Comparison of ENCODE assay signal across 34 mouse cellular contexts in genomic region chr12:48616337-48616736, GRCm38 (mm10).
"Had no signal": no experiment of that assay in that cellular context is flagged by ENCODE, and none has a peak within 500 bp of the region (broad histone marks: within the 10 kb centered on the region; RNA-seq: fewer than 3 reads in every experiment).

No protein-coding gene starts in this region.

- ATAC-seq: hindbrain, embryonic 16.5 days; hindbrain, postnatal 0 days; inflammation-experienced regulatory T-cells, adult 6 months; intestine, embryonic 15.5 days; intestine, embryonic 16.5 days; intestine, postnatal 0 days had no signal

- DNase-seq: heart, postnatal 10 days; heart, postnatal 14 days; heart, postnatal 36 days; heart, postnatal 4 days; kidney, adult 11 months; kidney, adult 18-20 months; kidney, adult 2 months; kidney, adult 8-10 months; kidney, adult 9 months; kidney, postnatal 10 days; kidney, postnatal 14 days; kidney, postnatal 25 days; kidney, postnatal 36 days; kidney, postnatal 4 days; layer of hippocampus, adult 9-11 months; layer of hippocampus, postnatal 36 days had no signal

- H3K27ac ChIP-seq: heart, embryonic 13.5 days; heart, embryonic 15.5 days; hindbrain, embryonic 10.5 days; hindbrain, embryonic 12.5 days; hindbrain, embryonic 13.5 days; hindbrain, embryonic 14.5 days; hindbrain, embryonic 15.5 days; hindbrain, postnatal 0 days; intestine, embryonic 15.5 days; kidney, embryonic 15.5 days; kidney, postnatal 0 days; layer of hippocampus, adult 2 months; left cerebral cortex, adult 2 months had no signal

- H3K4me2 ChIP-seq: heart, embryonic 12.5 days; heart, embryonic 13.5 days; heart, embryonic 15.5 days; hindbrain, embryonic 12.5 days; hindbrain, embryonic 13.5 days; hindbrain, embryonic 14.5 days; hindbrain, embryonic 15.5 days; intestine, embryonic 15.5 days; kidney, embryonic 15.5 days had no signal

- H3K4me1 ChIP-seq: heart, embryonic 12.5 days; heart, embryonic 13.5 days; heart, embryonic 15.5 days; hindbrain, embryonic 10.5 days; hindbrain, embryonic 12.5 days; hindbrain, embryonic 13.5 days; hindbrain, embryonic 15.5 days; intestine, embryonic 15.5 days; kidney, embryonic 15.5 days had no signal

- H3K36me3 ChIP-seq: heart, embryonic 12.5 days; heart, embryonic 13.5 days; heart, embryonic 15.5 days; hindbrain, embryonic 10.5 days; hindbrain, embryonic 12.5 days; hindbrain, embryonic 13.5 days; hindbrain, embryonic 15.5 days; intestine, embryonic 15.5 days; kidney, embryonic 15.5 days had no signal

- H3K4me3 ChIP-seq: heart, embryonic 12.5 days; heart, embryonic 13.5 days; heart, embryonic 15.5 days; hindbrain, embryonic 10.5 days; hindbrain, embryonic 12.5 days; hindbrain, embryonic 13.5 days; hindbrain, embryonic 15.5 days; intestine, embryonic 15.5 days; kidney, embryonic 15.5 days; layer of hippocampus, adult 2 months; left cerebral cortex, adult 2 months had no signal

- H3K27me3 ChIP-seq: heart, embryonic 12.5 days; heart, embryonic 13.5 days; heart, embryonic 15.5 days; hindbrain, embryonic 12.5 days; hindbrain, embryonic 13.5 days; hindbrain, embryonic 15.5 days; intestine, embryonic 15.5 days; kidney, embryonic 15.5 days had no signal

- H3K9me3 ChIP-seq: heart, embryonic 12.5 days; heart, embryonic 13.5 days; heart, embryonic 15.5 days; hindbrain, embryonic 10.5 days; hindbrain, embryonic 12.5 days; hindbrain, embryonic 13.5 days; hindbrain, embryonic 15.5 days; intestine, embryonic 15.5 days; kidney, embryonic 15.5 days had no signal

- H3K9ac ChIP-seq: heart, embryonic 12.5 days; heart, embryonic 13.5 days; heart, embryonic 15.5 days; hindbrain, embryonic 12.5 days; hindbrain, embryonic 13.5 days; hindbrain, embryonic 14.5 days; hindbrain, embryonic 15.5 days; intestine, embryonic 15.5 days; kidney, embryonic 15.5 days had no signal
